11 mouse cellular contexts compared by ENCODE assay signal in the genomic region with DNA sequence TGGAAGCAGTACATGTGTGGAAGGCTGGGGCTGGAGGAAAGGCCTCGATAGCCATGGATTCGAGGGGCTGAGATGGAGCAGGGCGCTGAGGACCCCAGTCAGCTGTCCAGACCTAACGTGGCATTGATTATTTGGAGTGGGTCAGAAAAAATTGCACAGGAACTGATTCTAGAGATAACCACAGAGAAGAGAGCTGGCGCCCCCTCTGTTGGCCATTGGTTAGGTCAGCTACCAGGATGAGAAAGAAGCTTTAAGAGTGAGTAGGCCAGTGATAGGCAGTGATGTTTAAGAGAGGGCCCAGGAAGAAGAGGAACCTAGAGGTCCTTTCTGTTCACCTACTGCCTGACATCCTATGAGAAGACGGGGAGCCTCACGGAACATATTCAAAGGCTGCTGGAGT. TPM values are rescaled to one million over a fixed set of nuclear protein-coding genes. Genes with fewer than 3 reads are reported as not detected.
DNase-seq lines count a peak whose midpoint lies in the region; ATAC-seq and TF ChIP-seq lines count a peak whose summit lies in the region.
"Had no signal": no experiment of that assay in that cellular context is flagged by ENCODE, and none has a peak within 500 bp of the region (broad histone marks: within the 10 kb centered on the region; RNA-seq: fewer than 3 reads in every experiment).

No protein-coding gene starts in this region.

- no peaks in the 10 kb centered on the region for H3K27me3 ChIP-seq in Patski
- H3K27me3 ChIP-seq: heart, embryonic 15.5 days had no signal

- H3K4me3 ChIP-seq in gastrocnemius, adult 2 months, result no peak overlapping the region
- H3K4me3 ChIP-seq: heart, embryonic 15.5 days had no signal

- no peak for ATAC-seq in Patski

- in situ Hi-C loops in Patski (cut with MboI; ENCODE audit: low pct_unique_long_range_greater_than_20kb), result no loop called here

- H3K27ac ChIP-seq in gastrocnemius, adult 2 months, result no peak overlapping the region
- H3K27ac ChIP-seq: heart, embryonic 15.5 days had no signal

- no peak for DNase-seq in gastrocnemius, adult 2 months
- no peak for DNase-seq in gastrocnemius, postnatal 4 days (ENCODE audit: low spot score in 2 of 2)
- peak; percentile 43 for DNase-seq in lung, postnatal 14 days
- DNase-seq in lung, postnatal 25 days (ENCODE audit: low spot score), result no peak
- DNase-seq in Patski (ENCODE audit: low read depth, low spot score), result no peak
- peak; percentile 42 for DNase-seq in naive thymus-derived CD4-positive, alpha-beta T cell, adult 2 months (ENCODE audit: low read depth)
- DNase-seq in heart, postnatal 36 days, result no peak
- no peak for DNase-seq in urinary bladder, postnatal 14 days (ENCODE audit: low spot score)

- TF ChIP-seq CTCF in gastrocnemius, adult 2 months (IDR thresholded peaks at IDR 0.05), result peak; percentile 51
- peak; percentile 66 for TF ChIP-seq CTCF in Patski (IDR thresholded peaks at IDR 0.05)

- intact Hi-C loops in gastrocnemius, adult 2 months (cut with DNase I), result no loop called here
- intact Hi-C loops in heart, postnatal 36 days (cut with DNase I), result no loop called here

- CTCF ChIA-PET in Patski (lab: Charles Lee), result interaction anchor here (1.2 to 10.1 kb wide), 6 partner anchors 10 to 118 kb away, joined by 3 to 123 read pairs (median 4); no protein-coding TSS in a partner anchor

- POLR2A ChIA-PET in Patski (lab: Charles Lee), result no interaction called here

RNA-seq across cellular contexts. Expression of gene Kat8, which starts 7.0 kb away (rescaled TPM):
- total RNA-seq in gastrocnemius, adult 2 months (2021), result 10 to 100 TPM; 24.3 to 26.6 TPM
- total RNA-seq in gastrocnemius, postnatal 4 days (2021), result 10 to 100 TPM; 18.5 to 23.2 TPM
- polyA plus RNA-seq in Patski (2021), result 22.1 TPM
- total RNA-seq in heart, postnatal 36 days (2021), result 10 to 100 TPM; 13.8 to 16.1 TPM

RNA-seq across cellular contexts. Expression of gene Prss8, which starts 10.6 kb away (rescaled TPM):
- total RNA-seq in gastrocnemius, adult 2 months (2021), result not detected
- not detected for total RNA-seq in gastrocnemius, postnatal 4 days (2021)
- 0.05 TPM for polyA plus RNA-seq in Patski (2021)
- not detected for total RNA-seq in heart, postnatal 36 days (2021)

RNA-seq across cellular contexts. Expression of gene Bckdk, which starts 15.4 kb away (rescaled TPM):
- 100 to 1,000 TPM; 169 to 177 TPM for total RNA-seq in gastrocnemius, adult 2 months (2021)
- 10 to 100 TPM; 84.7 to 92.3 TPM for total RNA-seq in gastrocnemius, postnatal 4 days (2021)
- polyA plus RNA-seq in Patski (2021), result 75.7 TPM
- total RNA-seq in heart, postnatal 36 days (2021), result 100 to 1,000 TPM; 113 to 120 TPM

RNA-seq across cellular contexts. Expression of gene Vkorc1, which starts 23.9 kb away (rescaled TPM):
- 10 to 100 TPM in 1 of 2 experiments, 1 to 10 TPM in 1; 9.2 to 12.6 TPM for total RNA-seq in gastrocnemius, adult 2 months (2021)
- 10 to 100 TPM; 62.4 to 71.8 TPM for total RNA-seq in gastrocnemius, postnatal 4 days (2021)
- 77.0 TPM for polyA plus RNA-seq in Patski (2021)
- 10 to 100 TPM; 22.1 to 22.6 TPM for total RNA-seq in heart, postnatal 36 days (2021)

RNA-seq across cellular contexts. Expression of gene Gm21974, which starts 24.0 kb away (rescaled TPM):
- not detected for total RNA-seq in gastrocnemius, adult 2 months (2021)
- total RNA-seq in gastrocnemius, postnatal 4 days (2021), result not detected
- not detected for polyA plus RNA-seq in Patski (2021)
- total RNA-seq in heart, postnatal 36 days (2021), result not detected
- total RNA-seq: ES-E14; left cerebral cortex, adult 8-10 months had no signal
- polyA plus RNA-seq: heart, embryonic 15.5 days had no signal

Comparison
In these comparisons a context has a peak if more than half of its experiments do, and no peak if none do; other contexts are left out.
1. DNase-seq: peak in lung, postnatal 14 days (single experiment) and naive thymus-derived CD4-positive, alpha-beta T cell, adult 2 months (single experiment); none in gastrocnemius, adult 2 months (single experiment), gastrocnemius, postnatal 4 days (0 of 2), lung, postnatal 25 days (single experiment), Patski (single experiment), heart, postnatal 36 days (0 of 2) and urinary bladder, postnatal 14 days (single experiment).